Mouse (Mus musculus): ENCODE data around the gene Ube2e2.

The Ube2e2 gene

DNA sequence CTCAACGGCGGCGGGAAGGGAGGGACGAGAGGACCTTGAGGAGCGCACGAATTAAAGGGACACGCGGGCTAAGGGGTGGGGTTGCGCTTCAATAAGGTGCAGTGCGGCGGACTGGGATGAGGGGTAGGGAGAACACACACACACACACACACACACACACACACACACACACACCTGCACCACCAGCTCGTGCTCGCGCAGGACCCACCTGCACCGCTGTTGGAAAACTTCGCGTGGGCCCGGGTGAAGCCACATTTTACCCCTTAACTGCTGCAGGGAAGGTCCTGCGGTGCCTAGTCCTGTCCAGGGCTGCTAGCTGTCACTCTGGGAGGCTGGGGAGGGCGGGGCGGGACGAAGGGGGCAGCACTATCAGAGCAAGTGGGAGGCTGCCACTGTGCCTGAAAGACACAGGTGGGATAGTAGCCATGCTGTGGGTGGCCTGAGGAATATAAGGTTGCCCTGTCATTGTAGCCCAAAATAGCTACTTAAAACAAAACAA lies at the start of gene Ube2e2:
TSS of gene Ube2e2 (minus strand) at position 321 of the 499 bp plus-strand sequence.
- DNase-seq (ENCODE audit: extremely low read depth, insufficient read length, low spot score): no peak

DNA sequence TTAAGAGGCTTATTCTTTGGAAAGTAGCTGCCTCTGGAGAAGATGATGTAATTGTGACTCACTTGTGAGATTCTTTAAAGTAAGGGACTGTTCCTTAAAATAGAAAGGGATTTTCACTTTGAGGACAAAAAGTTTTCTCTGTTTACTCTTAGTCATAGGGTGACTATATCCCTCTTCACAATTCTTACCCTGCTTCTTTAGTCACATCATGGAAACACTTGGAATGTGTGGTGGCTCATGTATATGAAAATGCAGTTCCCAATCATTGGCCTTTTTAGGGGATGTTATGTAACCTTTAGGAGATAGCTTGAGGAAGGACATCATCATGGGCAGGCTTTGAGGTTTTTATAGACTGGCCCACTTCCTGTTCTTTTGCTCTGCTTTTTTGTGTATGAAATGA lies 46.0 kb upstream of the Ube2e2 start:
- DNase-seq (ENCODE audit: extremely low read depth, insufficient read length, low spot score): peak; percentile 55

DNA sequence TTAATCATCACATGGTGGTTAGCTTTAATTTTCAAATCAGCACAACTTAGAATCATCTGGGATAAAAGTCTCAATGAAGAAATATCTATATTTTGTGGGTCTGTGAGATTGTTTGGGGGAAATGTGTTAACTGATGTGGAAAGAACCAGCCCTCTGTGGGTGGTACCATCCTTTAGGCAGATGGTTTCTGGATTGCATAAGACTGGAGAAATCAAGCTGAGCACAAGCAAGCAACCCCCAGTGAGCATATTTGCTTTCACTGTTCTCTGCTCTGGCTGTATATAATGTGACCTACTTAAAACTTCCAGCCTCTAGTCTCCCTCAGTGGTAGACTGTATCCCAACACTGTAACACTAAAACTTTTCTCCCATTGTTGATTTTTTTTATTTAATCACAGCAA lies 9.5 kb upstream of the Ube2e2 start:
- no peak for DNase-seq (ENCODE audit: extremely low read depth, insufficient read length, low spot score)

DNA sequence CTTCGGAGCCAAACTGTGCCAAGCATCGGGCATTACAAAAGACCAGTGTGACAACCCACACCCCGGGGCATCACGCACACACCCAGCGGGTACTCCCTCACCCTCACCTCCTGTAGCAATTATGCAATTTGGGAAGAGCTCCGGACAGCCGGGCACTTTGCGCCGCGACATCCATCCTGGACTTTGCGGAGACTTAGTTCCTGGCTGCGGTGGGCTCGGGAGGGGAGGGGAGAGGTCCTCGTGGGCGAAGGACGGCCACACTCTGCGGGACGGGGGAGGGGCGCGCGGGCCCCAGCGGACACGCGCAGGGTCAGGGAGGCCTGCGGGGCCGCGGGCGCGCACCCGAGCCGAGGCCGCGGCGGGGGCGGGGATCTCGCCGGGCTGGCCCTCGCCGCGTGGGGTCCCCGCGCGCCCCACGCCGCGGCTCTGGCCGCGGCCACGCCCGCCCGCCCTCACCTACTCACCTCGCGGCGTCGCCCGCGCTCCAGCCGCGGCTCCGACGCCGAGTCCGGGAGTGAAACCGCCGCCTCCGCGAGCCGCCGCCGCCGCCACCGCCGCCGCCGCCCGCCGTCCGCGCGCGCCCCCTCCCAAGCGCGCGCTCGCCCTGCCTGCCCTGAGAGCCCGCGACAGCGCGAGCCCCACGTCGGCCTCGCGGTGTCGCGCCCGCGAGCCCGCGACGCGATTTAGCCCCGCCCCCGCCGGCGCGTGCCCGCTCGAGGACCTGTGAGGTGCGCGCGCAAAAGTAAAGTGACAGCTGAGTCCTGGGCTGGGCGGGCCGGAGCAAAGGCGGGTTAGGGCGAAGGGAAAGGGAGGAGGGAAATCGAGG lies 733 bp downstream of the Ube2e2 start:
- DNase-seq (ENCODE audit: extremely low read depth, insufficient read length, low spot score): peak; percentile 91

DNA sequence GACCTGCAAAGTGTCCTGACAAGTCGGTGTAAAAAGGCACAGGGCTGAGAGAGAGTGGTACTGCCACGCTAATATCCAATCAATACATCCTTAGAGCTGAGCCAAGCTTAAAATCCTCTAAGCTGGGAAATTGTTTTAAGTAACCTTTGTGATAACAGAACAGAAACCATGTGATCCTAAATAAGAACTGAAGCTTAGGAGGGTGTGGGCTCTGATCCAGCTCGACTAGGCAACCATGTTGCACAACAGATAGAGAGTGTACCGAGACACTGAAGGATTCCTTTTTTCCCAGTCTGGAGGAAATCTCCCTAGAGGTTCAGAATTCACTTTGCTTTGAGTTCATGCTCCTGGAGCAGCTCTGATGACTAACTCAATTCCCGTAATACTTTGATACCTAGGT lies 4.5 kb downstream of the Ube2e2 start:
- DNase-seq (ENCODE audit: extremely low read depth, insufficient read length, low spot score): no peak

DNA sequence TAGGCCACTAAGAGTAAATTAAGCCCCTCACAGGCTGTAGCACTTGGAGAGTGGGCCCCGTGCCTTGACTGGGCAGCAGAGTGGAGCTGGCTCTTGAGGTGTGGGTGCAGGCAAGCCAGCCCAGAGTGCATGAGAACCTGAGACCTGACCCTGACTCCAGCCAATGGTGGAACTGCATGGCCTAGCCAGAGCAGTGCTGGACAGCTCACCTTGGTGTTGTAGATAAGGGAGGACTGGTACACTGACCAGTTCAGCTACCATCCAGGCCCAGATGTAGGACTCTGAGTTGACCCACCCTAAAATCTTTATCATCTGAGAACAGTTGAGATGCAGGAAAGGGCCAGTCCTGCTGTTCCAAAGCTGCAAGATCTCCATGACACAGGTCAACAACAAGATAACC lies 11.6 kb downstream of the Ube2e2 start:
- peak; percentile 1 for DNase-seq (ENCODE audit: extremely low read depth, insufficient read length, low spot score)

DNA sequence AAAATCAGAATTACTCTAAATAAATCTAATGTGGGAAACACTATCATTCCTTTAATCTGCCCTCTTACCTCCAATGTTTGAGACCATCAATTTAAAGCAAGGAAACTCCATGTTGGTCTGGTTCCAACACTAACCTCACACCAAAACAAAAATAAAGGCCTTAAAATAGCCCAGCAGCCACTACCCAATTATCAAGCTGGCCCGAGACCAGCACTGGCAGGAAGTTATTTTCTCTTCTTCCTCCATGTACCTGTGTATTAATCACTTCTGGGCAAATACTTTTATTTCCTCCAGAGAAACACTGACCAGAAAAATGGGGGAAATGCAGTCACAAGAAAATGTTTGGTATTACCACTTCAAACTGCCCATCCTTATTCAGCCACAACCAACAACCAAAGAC lies 23.4 kb downstream of the Ube2e2 start:
- DNase-seq (ENCODE audit: extremely low read depth, insufficient read length, low spot score): no peak

DNA sequence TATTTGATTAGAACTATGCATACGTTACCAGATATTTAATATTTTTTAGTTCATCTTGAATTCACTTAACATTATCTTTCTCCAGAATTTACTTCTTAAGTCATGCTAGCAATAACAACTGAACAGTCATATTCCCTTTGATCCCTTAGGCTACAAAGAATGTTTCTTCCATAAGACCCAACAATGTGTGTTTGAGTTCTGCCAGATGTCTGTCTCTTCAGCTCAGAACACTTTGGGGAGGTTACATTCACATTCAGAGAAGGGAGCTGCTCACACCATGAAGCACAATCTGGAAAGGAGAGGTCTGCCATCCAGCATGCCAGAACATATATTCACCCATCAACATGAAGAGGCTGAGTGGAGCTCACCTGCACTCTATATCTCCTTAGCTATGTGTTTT lies 65.4 kb downstream of the Ube2e2 start:
- no peak for DNase-seq (ENCODE audit: extremely low read depth, insufficient read length, low spot score)

DNA sequence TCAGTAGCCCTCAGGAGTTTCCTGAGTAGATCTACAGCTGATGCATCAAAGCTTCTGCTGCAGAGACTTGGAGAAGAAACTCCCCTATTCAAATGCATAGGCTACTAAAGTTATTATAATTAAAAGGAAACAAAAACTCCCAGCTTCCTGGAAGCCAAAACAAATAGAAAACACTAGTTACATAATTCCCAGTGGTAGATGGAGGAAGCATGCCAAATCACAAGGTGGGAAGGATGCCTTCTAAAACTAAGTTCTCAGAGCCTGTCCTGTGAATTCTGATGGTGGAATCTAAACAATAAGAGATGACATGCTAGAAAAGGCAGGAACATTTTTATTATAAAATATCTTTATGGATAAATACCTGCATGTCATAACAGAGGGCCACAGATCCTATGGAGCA lies 67.3 kb downstream of the Ube2e2 start:
- no peak for DNase-seq (ENCODE audit: extremely low read depth, insufficient read length, low spot score)

DNA sequence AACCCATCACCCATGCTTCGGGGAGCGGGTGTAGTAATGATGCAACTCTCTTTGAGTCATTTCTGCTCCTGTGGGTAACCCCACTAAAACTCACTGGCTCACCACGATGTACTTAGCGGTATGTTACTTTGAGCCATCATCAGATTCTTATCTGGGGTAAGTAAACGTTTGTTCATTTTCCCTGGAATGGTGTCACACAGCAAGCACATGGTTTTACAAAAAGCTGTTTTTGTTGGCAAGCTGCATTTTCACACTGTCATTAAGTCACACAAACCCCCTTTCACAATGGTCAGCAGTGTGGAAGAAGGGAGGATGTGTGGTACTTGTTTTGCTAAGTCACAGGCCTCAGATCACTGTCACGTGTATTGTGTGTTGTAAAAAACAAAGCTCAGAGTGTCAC lies 73.4 kb downstream of the Ube2e2 start:
- DNase-seq (ENCODE audit: extremely low read depth, insufficient read length, low spot score): peak; percentile 49

DNA sequence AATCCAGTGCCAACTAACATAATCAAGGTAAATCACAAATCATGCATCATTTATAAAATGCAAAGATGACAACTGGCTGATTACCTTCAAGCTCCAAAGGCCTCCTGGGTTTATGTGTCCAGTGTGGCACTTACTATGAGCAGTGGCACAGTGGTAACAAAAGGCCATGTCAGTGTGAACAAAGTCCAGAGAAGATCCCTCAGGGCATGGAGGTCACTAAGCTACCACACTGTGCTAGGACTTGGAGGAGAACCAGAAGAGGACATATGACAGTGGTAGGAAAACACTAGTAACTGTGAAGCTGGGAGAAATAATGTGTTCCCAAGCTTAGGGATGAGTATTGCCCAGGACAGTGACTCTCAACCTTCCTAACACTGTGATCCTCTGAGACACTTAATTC lies 97.2 kb downstream of the Ube2e2 start:
- no peak for DNase-seq (ENCODE audit: extremely low read depth, insufficient read length, low spot score)

DNA sequence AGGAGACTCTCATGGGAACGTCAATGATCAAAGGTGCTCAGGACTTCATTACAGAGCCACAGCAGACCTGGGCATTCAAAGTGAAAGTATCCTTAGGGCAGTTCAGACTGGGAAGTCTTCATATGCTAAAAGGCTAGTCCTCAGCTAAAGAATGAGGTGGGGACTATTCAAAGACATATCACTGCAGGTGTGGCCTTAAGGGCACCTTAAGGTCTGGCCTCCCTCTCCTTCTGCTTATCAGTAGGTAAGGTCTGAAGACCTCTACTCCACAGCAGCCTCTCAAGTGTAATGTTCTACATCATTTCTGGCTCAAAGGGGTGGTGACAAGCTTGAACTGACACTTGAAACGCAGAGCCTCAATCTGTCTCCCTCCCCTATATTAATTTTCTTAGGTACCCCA lies 98.3 kb downstream of the Ube2e2 start:
- DNase-seq (ENCODE audit: extremely low read depth, insufficient read length, low spot score): no peak

DNA sequence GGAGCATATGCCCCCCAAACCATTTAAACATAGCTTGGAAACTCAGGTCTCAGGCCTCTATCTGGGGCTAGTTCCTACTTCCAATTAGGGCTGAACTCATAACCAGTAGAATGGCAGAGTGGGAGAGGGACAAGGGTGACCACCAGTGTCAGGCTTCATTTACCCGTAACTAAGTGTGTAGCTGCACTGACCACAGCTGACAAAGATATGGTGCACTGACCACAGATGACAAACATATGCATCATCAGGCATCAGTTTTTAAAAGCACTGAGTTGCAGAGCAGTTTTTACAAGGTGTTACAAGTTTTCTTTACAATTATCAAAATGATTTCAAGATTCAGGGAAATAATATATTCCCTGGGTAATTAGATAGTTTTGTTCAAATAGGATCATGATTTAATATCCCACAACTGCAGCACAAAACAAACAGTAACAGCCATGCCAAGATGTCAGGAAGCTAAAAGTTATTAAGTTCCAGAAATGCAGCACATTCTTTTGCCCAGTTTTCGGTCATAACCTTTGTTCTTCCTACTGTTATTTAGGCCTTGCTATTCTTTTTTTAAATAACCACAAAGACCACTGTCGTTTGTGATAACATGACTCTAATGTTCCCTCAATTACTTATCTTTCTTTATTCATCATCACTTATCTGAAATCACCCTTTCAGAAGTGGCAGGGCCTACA lies 114.9 kb downstream of the Ube2e2 start:
- peak; percentile 24 for DNase-seq (ENCODE audit: extremely low read depth, insufficient read length, low spot score)

DNA sequence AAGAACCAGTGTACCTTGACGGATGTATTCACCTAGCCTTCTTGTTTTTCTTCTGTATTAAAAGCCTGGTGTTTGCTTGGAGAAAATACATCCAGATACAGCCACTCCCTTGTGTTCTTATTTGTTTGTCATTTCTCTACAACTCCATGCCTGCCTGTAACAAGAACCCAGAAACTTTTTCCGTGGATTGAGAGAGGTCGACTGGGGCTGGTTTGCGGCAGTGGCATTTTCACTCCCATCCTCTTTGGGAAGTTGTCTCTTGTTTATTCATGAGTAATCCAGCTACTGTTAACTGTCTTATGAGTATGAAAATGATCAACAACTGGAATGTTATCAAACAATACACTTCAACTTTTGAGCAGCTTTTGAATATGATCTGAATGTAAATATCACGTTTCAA lies 115.8 kb downstream of the Ube2e2 start:
- no peak for DNase-seq (ENCODE audit: extremely low read depth, insufficient read length, low spot score)

DNA sequence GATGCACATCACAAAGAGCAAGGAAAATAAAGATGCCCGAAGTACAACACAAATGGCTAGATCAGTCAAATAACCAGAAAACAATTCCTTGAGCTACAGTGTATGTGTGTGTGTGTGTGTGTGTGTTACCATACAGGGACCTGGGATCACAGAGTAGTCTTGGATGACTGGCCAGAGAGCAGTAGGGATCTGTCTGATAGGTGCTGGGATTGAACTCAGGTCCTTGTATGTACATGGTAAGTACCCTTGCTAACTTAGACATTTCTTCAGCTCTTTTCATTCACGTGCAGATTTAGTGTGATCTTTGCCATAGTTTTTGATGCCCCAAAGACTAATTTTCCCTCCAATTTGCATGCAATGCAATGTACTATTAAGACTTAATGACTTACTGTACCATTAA lies 117.9 kb downstream of the Ube2e2 start:
- no peak for DNase-seq (ENCODE audit: extremely low read depth, insufficient read length, low spot score)

DNA sequence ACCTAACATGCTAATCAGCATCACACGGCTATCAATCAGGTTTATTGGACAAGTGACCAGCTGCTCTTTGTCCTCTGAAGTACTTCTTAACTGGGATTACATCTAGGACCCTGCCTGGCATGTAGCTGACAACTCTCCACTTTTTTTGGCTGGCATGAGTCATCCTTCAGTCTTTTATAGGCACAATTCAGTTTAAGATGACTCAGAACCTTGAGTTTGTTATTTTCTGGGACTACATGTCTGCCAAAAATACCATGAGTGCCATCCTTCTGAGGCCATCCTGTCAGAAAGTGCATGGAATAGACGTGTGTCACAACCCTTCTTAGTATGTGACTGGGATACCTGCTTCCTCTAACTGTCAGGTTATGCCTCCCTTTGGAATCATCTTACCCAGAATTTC lies 120.3 kb downstream of the Ube2e2 start:
- peak; percentile 69 for DNase-seq (ENCODE audit: extremely low read depth, insufficient read length, low spot score)

DNA sequence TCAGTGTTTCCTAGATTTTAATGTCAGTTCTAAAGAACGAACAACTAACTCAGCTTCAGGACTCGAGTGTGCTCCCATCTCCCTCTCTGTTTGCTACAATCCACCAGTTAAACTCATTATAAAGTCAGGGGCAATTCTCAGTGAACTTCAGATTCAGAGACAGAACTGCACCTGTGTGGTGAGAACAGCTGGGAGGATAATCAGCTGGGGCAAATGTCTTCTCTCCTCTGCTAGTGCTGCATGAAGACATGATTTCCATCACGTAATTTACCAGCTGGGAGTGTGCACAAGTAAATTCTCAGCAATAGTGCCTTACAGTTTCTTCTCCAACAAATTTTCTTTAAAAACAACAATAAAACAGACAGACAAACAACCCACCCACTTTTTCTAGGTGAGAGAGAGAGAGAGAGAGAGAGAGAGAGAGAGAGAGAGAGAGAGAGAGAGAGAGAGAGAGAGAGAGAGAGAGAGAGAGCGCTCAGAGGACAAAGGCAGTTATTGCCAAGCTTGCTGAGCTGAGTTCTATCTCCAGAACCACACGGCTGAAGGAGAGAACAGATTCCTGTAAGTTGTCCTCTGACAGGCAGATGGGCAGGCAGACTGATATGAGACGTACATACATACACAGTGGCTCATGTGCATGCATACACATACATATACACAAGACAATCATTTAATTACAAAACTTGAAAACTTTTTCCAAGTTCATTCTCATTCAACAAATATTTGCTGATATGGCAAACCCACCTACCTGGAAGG lies 134.3 kb downstream of the Ube2e2 start:
- no peak for DNase-seq (ENCODE audit: extremely low read depth, insufficient read length, low spot score)

DNA sequence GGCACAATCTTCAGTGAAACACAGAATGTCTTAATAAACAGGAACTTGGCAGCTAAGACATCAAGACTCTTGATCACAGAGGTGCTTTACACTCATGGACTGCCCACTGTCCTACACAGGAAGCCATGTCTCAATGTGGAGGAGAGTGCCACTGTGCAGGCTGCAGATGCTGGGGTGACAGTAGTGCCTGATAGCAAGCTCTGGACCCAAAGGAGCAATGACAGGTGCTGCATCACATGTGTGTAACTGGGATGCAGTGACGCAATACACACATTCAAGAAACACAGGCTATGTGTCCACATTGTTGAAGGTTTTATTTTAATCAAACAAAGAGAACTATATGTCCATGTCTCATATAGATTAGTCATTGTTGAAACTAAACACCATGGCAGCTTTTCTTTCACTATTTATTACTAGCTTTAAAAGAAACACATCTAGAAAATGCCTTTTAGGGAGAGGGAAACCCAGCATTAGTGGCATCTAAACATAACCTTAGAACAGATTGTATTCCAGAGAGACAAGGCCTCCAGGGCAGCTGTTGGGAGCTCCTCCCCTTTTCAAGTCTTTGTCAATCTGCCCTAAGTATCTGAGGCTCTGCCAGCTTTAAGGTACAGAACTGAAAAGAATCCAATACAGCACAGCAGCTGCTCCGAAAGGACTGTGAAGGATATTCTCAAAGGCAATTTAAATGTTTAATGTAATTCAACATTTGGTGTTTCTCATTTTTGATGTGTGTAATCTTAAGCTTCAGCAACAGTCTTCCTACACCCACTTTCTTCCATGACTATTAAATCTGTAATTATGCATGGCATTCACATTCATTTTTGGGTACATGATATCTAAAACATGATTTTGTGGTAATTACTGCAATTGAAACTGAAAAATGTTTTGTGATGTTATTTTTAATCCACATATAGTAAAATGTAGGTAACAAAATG lies 135.2 kb downstream of the Ube2e2 start:
- DNase-seq (ENCODE audit: extremely low read depth, insufficient read length, low spot score): no peak

DNA sequence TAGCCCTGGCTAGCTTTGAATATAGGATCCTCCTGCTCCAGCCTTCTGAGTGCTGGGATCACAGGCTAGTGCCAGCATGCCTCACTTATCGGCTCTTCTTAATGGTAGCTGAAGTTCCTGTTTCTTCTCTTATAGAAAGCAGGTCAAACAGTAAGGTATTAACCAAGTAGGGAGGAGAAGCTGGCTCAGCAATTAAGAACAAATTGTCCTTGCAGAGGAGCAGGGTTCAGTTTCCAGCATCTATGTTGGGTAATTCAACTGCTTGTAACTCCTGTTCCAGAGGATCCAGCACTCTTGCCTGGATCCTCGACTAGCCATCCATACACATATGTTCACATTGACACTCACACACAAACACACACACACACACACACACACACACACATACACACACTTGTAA lies 136.1 kb downstream of the Ube2e2 start:
- no peak for DNase-seq (ENCODE audit: extremely low read depth, insufficient read length, low spot score)

DNA sequence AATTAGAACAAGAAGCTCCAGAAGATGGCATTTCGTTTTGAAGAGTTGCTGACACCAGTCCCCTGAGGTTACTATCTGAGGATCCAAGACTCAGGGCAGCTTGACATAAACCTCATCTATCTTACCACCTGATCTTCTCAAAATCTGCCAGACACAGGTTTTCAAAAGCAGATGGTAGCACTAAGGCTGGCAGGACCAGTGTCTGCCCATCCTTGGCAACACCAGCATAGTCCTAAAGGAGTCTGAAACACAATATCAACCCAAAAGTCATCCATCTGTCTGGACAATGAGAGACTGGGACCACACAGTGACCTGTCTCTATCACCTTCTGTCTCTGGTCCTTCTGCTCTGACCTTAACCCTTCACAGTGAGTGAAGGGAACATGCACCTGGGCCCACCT lies 138.7 kb downstream of the Ube2e2 start:
- DNase-seq (ENCODE audit: extremely low read depth, insufficient read length, low spot score): no peak

Measured in 3134 (cell line).